ENCODE assay signal across 23 mouse cellular contexts in the genomic region with DNA sequence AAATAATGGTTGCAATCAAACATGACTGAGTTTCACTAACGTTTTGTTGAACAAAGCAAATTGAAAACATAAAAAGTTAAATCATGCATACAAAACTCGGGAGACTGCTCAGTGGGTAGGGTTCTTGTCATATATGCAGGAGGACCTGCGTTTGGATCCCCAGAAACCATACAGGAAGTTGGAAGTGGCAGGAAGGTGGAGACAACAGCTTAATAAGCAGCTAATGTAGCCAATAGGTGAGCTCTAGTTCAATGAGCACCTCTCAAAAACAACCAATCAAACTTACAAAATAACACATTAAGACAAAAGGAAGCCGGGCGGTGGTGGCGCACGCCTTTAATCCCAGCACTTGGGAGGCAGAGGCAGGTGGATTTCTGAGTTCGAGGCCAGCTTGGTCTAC.
"Had no signal": no experiment of that assay in that cellular context is flagged by ENCODE, and none has a peak within 500 bp of the region (broad histone marks: within the 10 kb centered on the region; RNA-seq: fewer than 3 reads in every experiment).

No protein-coding gene starts in this region.

- H3K4me2 ChIP-seq: heart, embryonic 11.5 days; hindbrain, embryonic 12.5 days; hindbrain, embryonic 14.5 days; intestine, embryonic 15.5 days; limb, embryonic 12.5 days; liver, embryonic 11.5 days; liver, embryonic 13.5 days had no signal

- H3K9ac ChIP-seq: hindbrain, embryonic 12.5 days; hindbrain, embryonic 14.5 days; intestine, embryonic 15.5 days; limb, embryonic 12.5 days; liver, embryonic 13.5 days had no signal

- ATAC-seq: hindbrain, embryonic 16.5 days; inflammation-experienced regulatory T-cells, adult 6 months; intestine, embryonic 15.5 days; intestine, postnatal 0 days had no signal

- H3K36me3 ChIP-seq: hindbrain, embryonic 10.5 days; hindbrain, embryonic 12.5 days; intestine, embryonic 15.5 days; limb, embryonic 10.5 days; limb, embryonic 12.5 days; liver, embryonic 13.5 days had no signal

- H3K4me3 ChIP-seq: gastrocnemius, adult 2 months; heart, adult 2 months; hindbrain, embryonic 10.5 days; hindbrain, embryonic 12.5 days; intestine, embryonic 15.5 days; layer of hippocampus, adult 2 months; left cerebral cortex, adult 2 months; limb, embryonic 10.5 days; limb, embryonic 12.5 days; liver, embryonic 13.5 days had no signal

- H3K27me3 ChIP-seq: intestine, embryonic 15.5 days; limb, embryonic 12.5 days; liver, embryonic 13.5 days had no signal

- H3K4me1 ChIP-seq: hindbrain, embryonic 12.5 days; intestine, embryonic 15.5 days; limb, embryonic 12.5 days had no signal

- H3K27ac ChIP-seq: gastrocnemius, adult 2 months; heart, adult 2 months; hindbrain, embryonic 10.5 days; hindbrain, embryonic 12.5 days; hindbrain, embryonic 14.5 days; intestine, embryonic 15.5 days; layer of hippocampus, adult 2 months; left cerebral cortex, adult 2 months; limb, embryonic 10.5 days; limb, embryonic 12.5 days; liver, embryonic 13.5 days had no signal

- DNase-seq: gastrocnemius, adult 2 months; gastrocnemius, postnatal 10 days; gastrocnemius, postnatal 25 days; heart, postnatal 10 days; heart, postnatal 4 days; kidney, postnatal 14 days; kidney, postnatal 4 days; liver; liver, embryonic 13.5 days had no signal

- H3K9me3 ChIP-seq: hindbrain, embryonic 10.5 days; hindbrain, embryonic 12.5 days; intestine, embryonic 15.5 days; limb, embryonic 10.5 days; limb, embryonic 12.5 days; liver, embryonic 13.5 days had no signal
